Mouse (Mus musculus): ENCODE measurements around the gene Lipo1.

The Lipo1 gene

DNA sequence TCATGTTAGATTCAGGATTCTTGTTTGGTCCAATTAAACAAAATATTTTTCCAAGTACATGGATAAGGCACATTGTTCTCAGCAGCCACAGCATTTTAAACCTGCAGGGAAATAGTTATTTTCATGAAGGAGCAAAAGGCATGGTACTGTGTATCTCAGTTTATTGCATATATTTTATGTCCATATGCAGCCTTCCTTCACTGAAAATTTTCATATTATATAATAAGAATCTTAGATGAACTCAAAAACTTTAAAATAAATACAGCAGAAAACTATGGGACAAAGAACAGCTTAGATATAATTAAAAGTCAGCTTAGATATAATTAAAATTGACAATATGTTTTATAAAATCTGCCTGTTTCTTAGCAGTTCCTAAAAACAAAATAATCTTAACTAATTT is at the start of gene Lipo1:
Gene Lipo1 (minus strand): TSS at position 101 of the 400 bp plus-strand sequence.

GRCm38 (mm10) chr19:33786576-33787277 is 532 bp downstream of the Lipo1 start:
- 76% methylated on average over 12 of the region's 12 CpGs for WGBS

GRCm38 (mm10) chr19:33761287-33762086 is 25.8 kb downstream of the Lipo1 start, which contains the start of gene Lipo3:
Gene Lipo3 (minus strand): TSS chr19:33761951.
- WGBS: 38% methylated on average over 12 of the region's 41 CpGs

GRCm38 (mm10) chr19:33751259-33751658 is 36.0 kb downstream of the Lipo1 start, which contains the start of gene Lipo2:
Gene Lipo2 (minus strand): TSS chr19:33751359.
- WGBS: 65% methylated on average over 1 of the region's 1 CpGs
